Mouse (Mus musculus) urinary bladder, postnatal 36 days (tissue): ENCODE measurements around the gene Poc1a.
A peak's percentile ranks its signal among the peaks of the same experiment; 100 is the strongest.

Experiments
- DNase-seq, 2 experiments: peaks; one replicate each; pipeline ENCODE4 v3.0.0; 2022; ENCODE audit warnings: low spot score in 2 of 2, mixed read lengths in 1 of 2

Poc1a gene

GRCm38 (mm10) chr9:106338462-106339172 lies 57.8 kb downstream of the Poc1a start:
- no peak for DNase-seq

GRCm38 (mm10) chr9:106339173-106339558 lies 58.3 kb downstream of the Poc1a start:
- no peak for DNase-seq

- no peak for DNase-seq
Measured at GRCm38 (mm10) chr9:106339730-106340129, 58.9 kb downstream of the Poc1a start.

GRCm38 (mm10) chr9:106340501-106341312 lies 59.8 kb downstream of the Poc1a start:
- no peak for DNase-seq

- no peak for DNase-seq
Measured at GRCm38 (mm10) chr9:106341313-106341686, 60.4 kb downstream of the Poc1a start.

GRCm38 (mm10) chr9:106342573-106342972 lies 61.7 kb downstream of the Poc1a start:
- DNase-seq, result no peak

- DNase-seq, result peak; percentile 61 to 75
Measured at GRCm38 (mm10) chr9:106345167-106345566, 64.3 kb downstream of the Poc1a start.

- no peak for DNase-seq
Measured at GRCm38 (mm10) chr9:106345630-106346029, 64.8 kb downstream of the Poc1a start.

GRCm38 (mm10) chr9:106348281-106348680 lies 67.4 kb downstream of the Poc1a start:
- no peak for DNase-seq

GRCm38 (mm10) chr9:106349075-106349474 lies 68.2 kb downstream of the Poc1a start:
- no peak for DNase-seq

- DNase-seq, result no peak
Measured at GRCm38 (mm10) chr9:106351178-106351577, 70.3 kb downstream of the Poc1a start.

GRCm38 (mm10) chr9:106353779-106354178 lies 72.9 kb downstream of the Poc1a start:
- peak; percentile 53 to 63 for DNase-seq

GRCm38 (mm10) chr9:106354810-106355209 lies 73.9 kb downstream of the Poc1a start:
- DNase-seq, result no peak

- no peak for DNase-seq
Measured at GRCm38 (mm10) chr9:106355217-106355974, 74.5 kb downstream of the Poc1a start.

- no peak for DNase-seq
Measured at GRCm38 (mm10) chr9:106355975-106356286, 75.1 kb downstream of the Poc1a start.

- DNase-seq, result no peak
Measured at GRCm38 (mm10) chr9:106356323-106356844, 75.5 kb downstream of the Poc1a start.

- no peak for DNase-seq
Measured at GRCm38 (mm10) chr9:106357167-106357566, 76.3 kb downstream of the Poc1a start.

- DNase-seq, result no peak
Measured at GRCm38 (mm10) chr9:106359297-106359696, 78.4 kb downstream of the Poc1a start.

GRCm38 (mm10) chr9:106361140-106361539 lies 80.3 kb downstream of the Poc1a start:
- no peak for DNase-seq

- no peak for DNase-seq
Measured at GRCm38 (mm10) chr9:106365333-106365732, 84.5 kb downstream of the Poc1a start.

- no peak for DNase-seq
Measured at GRCm38 (mm10) chr9:106366188-106366587, 85.3 kb downstream of the Poc1a start.

GRCm38 (mm10) chr9:106367001-106367400 lies 86.1 kb downstream of the Poc1a start:
- no peak for DNase-seq
